Mouse (Mus musculus) adrenal gland, adult 18-20 months (tissue): Measurements from ENCODE around the gene Sik3. TPM values are rescaled to one million over a fixed set of nuclear protein-coding genes. Genes with fewer than 3 reads are reported as not detected.
"Not testable (repeated sequence)": the region's sequence is repeated elsewhere in the genome, so short reads cannot be mapped to it uniquely, and the experiment has no call there.

Experiments used
- DNase-seq, 2 experiments: peaks; one replicate each; pipeline ENCODE4 v3.0.0; 2021 to 2022; ENCODE audit warnings: low spot score in 2 of 2
- total RNA-seq, 2 experiments: library from RNA; stranded (reverse); gene quantifications; 1 replicate in 1 of 2; 2 replicates in 1 of 2; pipeline ENCODE4 v1.2.3; 2021

The Sik3 gene
- total RNA-seq, 2 experiments from 2014 or later, result 63.2 to 88.3 TPM

DNA sequence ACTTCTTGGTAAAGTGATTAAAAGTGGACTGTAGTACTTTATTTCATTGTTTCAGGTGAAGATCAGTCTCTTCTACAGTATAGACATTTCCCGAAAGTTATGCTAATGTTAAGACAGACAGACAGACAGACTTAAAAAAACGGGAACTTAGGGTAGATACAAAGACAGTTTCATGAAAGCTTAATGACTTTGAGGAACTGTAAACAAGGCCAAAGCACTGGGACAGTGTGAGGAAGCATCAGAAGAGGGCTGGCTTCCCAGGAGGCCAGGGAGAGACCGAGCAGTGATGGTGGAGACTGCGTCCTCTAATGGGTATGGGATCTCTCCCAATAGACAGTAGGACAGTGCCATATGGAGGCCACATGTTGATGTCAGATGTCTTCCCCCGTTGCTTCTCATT, 86.5 kb downstream of the Sik3 start:
- DNase-seq, result no peak

DNA sequence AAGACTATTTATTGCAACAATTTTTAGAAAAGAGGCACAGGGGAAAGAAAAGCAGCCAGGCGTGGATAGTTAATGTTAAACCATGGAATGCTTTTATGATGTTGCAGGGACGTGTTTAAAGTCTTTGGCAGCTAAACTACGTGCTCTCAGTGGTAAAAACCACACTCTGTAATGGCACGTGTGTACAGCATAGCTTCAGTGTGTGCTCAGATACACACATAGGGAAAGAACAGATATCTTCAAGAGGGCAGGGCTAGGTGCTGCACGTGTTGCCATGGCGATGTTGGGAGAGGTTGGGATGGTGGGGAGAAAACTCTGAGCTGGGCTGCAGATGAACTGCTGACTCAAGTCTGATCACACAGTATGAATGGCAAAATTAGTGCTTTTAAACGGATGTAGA, 90.5 kb downstream of the Sik3 start:
- DNase-seq, result no peak

DNA sequence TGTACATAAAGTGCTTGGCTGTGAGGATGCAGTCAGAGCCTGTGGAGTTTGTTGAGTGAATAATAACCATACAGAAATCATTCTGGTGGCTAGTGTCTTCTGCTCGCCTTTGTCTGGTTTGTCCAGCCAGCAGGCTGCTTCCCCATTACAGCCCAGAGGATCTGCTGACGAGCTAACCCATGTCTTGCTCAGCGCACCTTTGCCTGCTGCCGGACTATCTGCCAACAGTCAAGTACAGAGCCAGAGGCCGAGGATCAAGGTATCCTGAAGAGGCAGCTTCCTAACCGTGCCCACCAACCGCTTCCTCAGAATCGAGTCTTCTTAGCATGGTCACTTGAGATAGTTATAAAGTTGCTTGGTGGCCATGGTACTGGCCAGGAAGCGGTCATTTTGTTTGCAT, 93.5 kb downstream of the Sik3 start:
- DNase-seq, result no peak

DNA sequence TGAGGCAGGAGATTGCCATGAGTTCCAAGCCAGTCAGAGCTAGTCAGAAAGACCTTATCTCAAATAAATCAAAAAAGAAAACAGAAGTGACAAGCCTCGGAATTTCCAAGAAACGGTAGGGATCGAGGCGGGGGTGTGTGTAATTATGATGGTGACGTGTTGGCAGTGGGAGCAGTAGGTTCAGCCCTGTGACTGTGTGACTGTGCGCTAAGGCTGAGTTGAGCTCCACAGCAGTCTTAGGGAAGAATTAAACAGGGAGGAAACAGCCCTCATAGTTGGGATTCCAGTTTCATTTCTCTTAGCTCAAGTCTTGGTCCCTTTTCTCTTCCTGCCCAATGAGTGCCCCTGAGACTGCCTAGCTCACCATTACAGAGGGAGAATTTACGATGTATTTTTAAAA, 98.0 kb downstream of the Sik3 start:
- peak in 1 of 2 experiments; percentile 26 for DNase-seq

GRCm38 (mm10) chr9:46111334-46111733, 98.7 kb downstream of the Sik3 start:
- DNase-seq, result no peak

- DNase-seq, result peak; percentile 42 to 47
Measured at GRCm38 (mm10) chr9:46112246-46112645, 99.6 kb downstream of the Sik3 start.

GRCm38 (mm10) chr9:46118844-46119385, 106.3 kb downstream of the Sik3 start:
- no peak for DNase-seq

- DNase-seq, result peak; percentile 81 to 84
Measured at GRCm38 (mm10) chr9:46119943-46120441, 107.4 kb downstream of the Sik3 start.

GRCm38 (mm10) chr9:46120468-46121253, 108.0 kb downstream of the Sik3 start:
- DNase-seq, result no peak

DNA sequence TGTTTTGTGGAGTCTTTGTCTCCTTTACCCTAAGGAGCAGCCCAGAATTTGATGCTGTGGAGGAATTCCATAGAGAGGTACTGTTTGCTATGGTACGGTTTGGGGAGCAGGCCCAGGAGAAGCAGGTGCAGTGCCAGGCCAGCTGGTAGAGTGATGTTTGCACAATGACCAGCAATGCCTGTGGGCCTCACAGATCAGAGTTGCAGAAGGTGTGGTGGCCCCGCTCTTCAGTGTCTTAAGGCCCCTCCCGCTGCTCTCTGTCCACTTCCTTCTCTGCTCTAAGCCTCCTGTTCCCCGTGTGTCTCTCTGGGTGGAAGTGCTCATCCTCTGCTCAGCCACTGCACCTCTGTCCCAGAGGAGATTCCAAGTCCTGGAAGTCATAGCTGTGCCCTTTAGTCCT, 108.9 kb downstream of the Sik3 start:
- DNase-seq, result no peak

DNA sequence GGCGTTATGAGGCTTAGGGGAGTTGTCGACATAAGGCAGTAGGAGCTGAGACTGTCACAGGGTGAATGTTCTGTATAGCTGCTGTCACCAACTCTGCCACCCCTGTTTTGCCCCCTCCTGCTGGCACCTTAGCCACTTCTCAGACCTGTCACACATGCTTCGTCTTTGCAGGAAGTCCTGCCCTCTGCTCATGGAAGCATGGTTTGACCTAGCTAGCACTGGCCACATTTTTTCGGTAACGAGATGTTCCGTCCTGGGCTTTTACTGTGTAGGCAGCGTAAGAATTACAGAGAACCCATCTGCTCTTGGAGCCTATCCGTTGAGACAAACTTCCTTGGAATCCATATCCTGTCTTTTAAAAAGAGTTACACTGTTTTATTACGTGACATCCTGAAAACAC, 110.1 kb downstream of the Sik3 start:
- no peak for DNase-seq

DNA sequence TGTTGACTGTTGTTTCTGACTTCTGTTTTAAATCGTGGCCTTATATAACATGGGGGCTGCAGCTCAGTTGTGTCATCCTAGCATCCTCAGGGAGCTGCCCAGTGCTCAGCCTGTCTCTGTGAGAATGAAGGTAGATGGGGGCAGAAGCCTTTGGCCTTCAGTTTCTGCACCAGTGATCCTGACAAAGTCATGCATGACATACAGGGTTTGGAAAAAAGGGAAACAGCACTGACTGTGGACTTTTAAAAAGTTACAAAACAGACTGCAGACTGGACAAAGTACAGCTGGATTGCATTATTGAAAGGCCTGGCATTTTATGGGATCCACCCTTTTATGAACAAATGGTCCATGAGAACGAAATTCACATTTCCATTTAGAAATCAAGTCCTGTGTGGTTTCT, 113.7 kb downstream of the Sik3 start:
- no peak for DNase-seq

GRCm38 (mm10) chr9:46127326-46127725, 114.7 kb downstream of the Sik3 start:
- DNase-seq, result no peak

DNA sequence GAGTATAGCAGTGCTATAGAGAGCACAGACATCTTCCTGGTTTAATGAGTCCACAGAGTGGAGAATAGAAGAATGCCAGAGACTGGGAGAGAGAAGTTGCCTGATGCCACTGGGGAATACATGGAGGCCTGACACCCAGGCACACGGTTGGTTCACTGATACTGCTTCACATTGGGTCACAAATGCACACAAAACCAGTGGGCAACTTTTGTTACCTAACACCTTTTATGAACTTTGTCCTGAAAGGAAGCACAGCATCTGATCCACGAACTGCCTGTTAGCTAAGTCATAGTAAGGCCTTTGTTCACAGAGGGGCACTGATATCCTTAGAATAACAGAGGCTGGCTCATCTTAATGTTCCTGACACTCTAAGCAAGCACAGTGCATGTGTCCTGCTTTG, 116.6 kb downstream of the Sik3 start:
- DNase-seq, result no peak

GRCm38 (mm10) chr9:46132821-46133220, 120.2 kb downstream of the Sik3 start:
- not testable (repeated sequence) for DNase-seq

DNA sequence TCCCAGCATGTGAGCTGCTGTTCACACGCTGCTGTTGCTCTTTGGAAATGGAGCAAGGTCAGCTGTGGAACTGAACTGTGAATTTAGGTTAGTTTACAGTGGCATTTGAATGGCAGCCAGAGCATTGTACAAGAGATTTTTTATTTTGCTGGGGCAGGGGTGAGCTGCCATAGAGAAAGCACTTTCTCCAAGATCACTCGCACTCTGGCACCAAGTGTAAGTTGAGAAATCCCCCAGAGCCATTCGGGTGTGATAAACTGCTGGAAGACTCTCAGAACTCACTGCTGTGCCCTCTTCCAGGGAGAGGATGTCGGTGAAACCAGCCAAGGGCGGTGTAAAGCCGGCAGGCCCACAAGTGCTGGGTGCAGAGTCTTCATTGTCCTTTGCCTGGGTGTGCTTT, 126.2 kb downstream of the Sik3 start:
- no peak for DNase-seq

GRCm38 (mm10) chr9:46140811-46141210, 128.2 kb downstream of the Sik3 start:
- DNase-seq, result no peak

GRCm38 (mm10) chr9:46142031-46142430, 129.4 kb downstream of the Sik3 start:
- DNase-seq, result no peak

GRCm38 (mm10) chr9:46142492-46142891, 129.9 kb downstream of the Sik3 start:
- no peak for DNase-seq

GRCm38 (mm10) chr9:46144976-46145375, 132.4 kb downstream of the Sik3 start:
- no peak for DNase-seq

GRCm38 (mm10) chr9:46146437-46146836, 133.8 kb downstream of the Sik3 start:
- no peak for DNase-seq

GRCm38 (mm10) chr9:46148723-46149122, 136.1 kb downstream of the Sik3 start:
- no peak for DNase-seq

DNA sequence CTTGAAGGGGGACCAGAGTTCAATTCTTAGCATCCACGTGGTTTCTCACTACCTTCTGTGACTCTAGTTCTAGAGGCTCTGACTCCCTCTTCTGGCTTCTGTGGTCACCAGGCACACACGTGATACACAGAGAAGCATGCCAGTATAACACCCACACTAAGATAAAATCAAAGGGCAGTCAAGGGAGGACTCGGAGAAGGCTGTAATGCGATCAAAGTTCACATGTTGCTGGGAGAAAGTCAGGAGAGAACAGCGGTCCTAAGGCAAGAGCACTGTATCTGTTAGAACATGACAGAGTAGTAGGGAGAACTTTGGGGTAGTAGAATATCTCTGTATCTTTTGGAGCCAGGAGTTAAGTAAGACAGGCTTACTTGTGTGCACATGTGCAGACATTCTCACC, 136.8 kb downstream of the Sik3 start:
- DNase-seq, result no peak
